Mouse (Mus musculus) thymus, adult 2 months (tissue): ENCODE results near the gene Fam163b. TPM values are rescaled to one million over a fixed set of nuclear protein-coding genes. Genes with fewer than 3 reads are reported as not detected.

Experiments
- DNase-seq: peaks from one replicate; pipeline ENCODE4 v3.0.0; 2021
- H3K27ac ChIP-seq: fragments of 200-500 bp; 2 replicates; pipeline ENCODE4 v1.5.1; 2012; ENCODE audit warnings: low read length, control low read depth; ENCODE audit not compliant: control insufficient read depth, insufficient read depth
- H3K27me3 ChIP-seq: fragments of 200-500 bp; 2 replicates; pipeline ENCODE4 v1.6.1; 2012; ENCODE audit warnings: mild to moderate bottlenecking, low read length, moderate library complexity, mixed read lengths; ENCODE audit not compliant: control insufficient read depth, insufficient read depth
- H3K36me3 ChIP-seq: fragments of 200-500 bp; 2 replicates; pipeline ENCODE4 v1.6.1; 2012; ENCODE audit warnings: mild to moderate bottlenecking, low read length, moderate library complexity; ENCODE audit not compliant: control insufficient read depth, insufficient read depth
- H3K4me1 ChIP-seq: fragments of 200-500 bp; replicated peaks from 2 replicates; pipeline ENCODE4 v1.6.1; 2012; ENCODE audit warnings: low read length; ENCODE audit not compliant: control insufficient read depth, insufficient read depth
- H3K4me3 ChIP-seq: fragments of 200-500 bp; 2 replicates; pipeline ENCODE4 v1.5.1; 2012; ENCODE audit warnings: mild to moderate bottlenecking, low read length, control low read depth, moderate library complexity; ENCODE audit not compliant: control insufficient read depth, insufficient read depth
- CTCF ChIP-seq: fragments of 200-500 bp; IDR thresholded peaks from 2 replicates; pipeline ENCODE4 v1.5.1; 2012; ENCODE audit warnings: mild to moderate bottlenecking, control low read depth, low read length, moderate library complexity, borderline replicate concordance; ENCODE audit not compliant: control insufficient read depth, poor library complexity, insufficient read depth; ENCODE audit errors: extremely low read depth
- POLR2A ChIP-seq: fragments of 200-500 bp; IDR thresholded peaks from 2 replicates; pipeline ENCODE4 v1.6.1; 2012; ENCODE audit warnings: mild to moderate bottlenecking, low read length, control low read depth, moderate library complexity; ENCODE audit not compliant: control insufficient read depth, poor library complexity, insufficient read depth; ENCODE audit errors: extremely low read depth
- WGBS: fragments of 180-500 bp; shearing (Covaris S2); methylation state at CpG from one replicate; pipeline ENCODE4 v1.1.7; 2018; 5-methylcytosine and 5-hydroxymethylcytosine counted together
- polyA plus RNA-seq: library from polyadenylated mRNA; depleted of rRNA; stranded (reverse); fragments of >200 nt; gene quantifications from 2 replicates; pipeline ENCODE4 v1.2.3, GENCODE M21; 2012

Gene Fam163b
- polyA plus RNA-seq, 1 experiment: 7.8 TPM

- WGBS: 96% methylated on average over 2 of the region's 2 CpGs
- no peak for DNase-seq
- TF ChIP-seq CTCF (no peak), POLR2A (no peak)
Observed at GRCm38 (mm10) chr2:27174242-27174641, 32.0 kb upstream of the Fam163b start.

GRCm38 (mm10) chr2:27166999-27167398 lies 24.7 kb upstream of the Fam163b start:
- 55% methylated on average over 2 of the region's 2 CpGs for WGBS
- TF ChIP-seq CTCF (no peak), POLR2A (no peak)
- Histone ChIP-seq H3K4me3 (no peak overlapping the region), H3K4me1 (peaks cover 29% of the 10 kb centered on the region), H3K36me3 (no peaks in the 10 kb centered on the region), H3K27me3 (no peaks in the 10 kb centered on the region), H3K27ac (no peak overlapping the region)
- no peak for DNase-seq

More at GRCm38 (mm10) chr2:27174242-27174641, 32.0 kb upstream of the Fam163b start:
- Histone ChIP-seq H3K27ac (no peak overlapping the region), H3K4me3 (no peak overlapping the region), H3K4me1 (peaks cover 29% of the 10 kb centered on the region), H3K36me3 (no peaks in the 10 kb centered on the region), H3K27me3 (no peaks in the 10 kb centered on the region)

- Histone ChIP-seq H3K4me1 (peaks cover 29% of the 10 kb centered on the region), H3K36me3 (no peaks in the 10 kb centered on the region), H3K27me3 (no peaks in the 10 kb centered on the region), H3K27ac (no peak overlapping the region), H3K4me3 (no peak overlapping the region)
- peak; percentile 12 for DNase-seq
- TF ChIP-seq POLR2A (no peak), CTCF (no peak)
- 18% methylated on average over 2 of the region's 2 CpGs for WGBS
Observed at GRCm38 (mm10) chr2:27166074-27166473, 23.8 kb upstream of the Fam163b start.

GRCm38 (mm10) chr2:27164796-27165590 lies 22.7 kb upstream of the Fam163b start, which contains the start of gene Dbh:
Gene Dbh, plus strand, starts transcription at chr2:27165233.
- H3K27ac ChIP-seq: no peak within 1 kb of the TSS
- H3K4me1 ChIP-seq: peaks cover 29% of the 10 kb centered on the region
- H3K27me3 ChIP-seq: no peaks in the 10 kb centered on the region
- TF ChIP-seq POLR2A: no peak
- no peak for TF ChIP-seq CTCF
- no peak within 1 kb of the TSS for H3K4me3 ChIP-seq
- H3K36me3 ChIP-seq: no peaks in the 10 kb centered on the region
- no peak for DNase-seq
- 96% methylated on average over 12 of the region's 12 CpGs for WGBS

GRCm38 (mm10) chr2:27163851-27164250 lies 21.6 kb upstream of the Fam163b start:
- H3K4me3 ChIP-seq: no peak overlapping the region
- WGBS: 60% methylated on average over 5 of the region's 5 CpGs
- H3K4me1 ChIP-seq: peaks cover 29% of the 10 kb centered on the region

GRCm38 (mm10) chr2:27162656-27163055 lies 20.4 kb upstream of the Fam163b start:
- Histone ChIP-seq H3K36me3 (no peaks in the 10 kb centered on the region), H3K4me1 (peaks cover 29% of the 10 kb centered on the region), H3K4me3 (no peak overlapping the region), H3K27me3 (no peaks in the 10 kb centered on the region), H3K27ac (no peak overlapping the region)
- WGBS: 86% methylated on average over 11 of the region's 11 CpGs
- TF ChIP-seq POLR2A: no peak
- no peak for TF ChIP-seq CTCF
- DNase-seq: no peak

More at GRCm38 (mm10) chr2:27163851-27164250, 21.6 kb upstream of the Fam163b start:
- H3K27me3 ChIP-seq: no peaks in the 10 kb centered on the region
- H3K36me3 ChIP-seq: no peaks in the 10 kb centered on the region
- TF ChIP-seq CTCF: no peak
- DNase-seq: no peak
- no peak overlapping the region for H3K27ac ChIP-seq
